Mouse (Mus musculus): ENCODE data around the gene Sectm1b.
A peak's percentile ranks its signal among the peaks of the same experiment; 100 is the strongest.
"Not testable (repeated sequence)": the region's sequence is repeated elsewhere in the genome, so short reads cannot be mapped to it uniquely, and the experiment has no call there.

The Sectm1b gene

GRCm38 (mm10) chr11:121063379-121063778, at the start of gene Sectm1b:
Gene Sectm1b (minus strand): TSS chr11:121063569.
- DNase-seq (ENCODE audit: low spot score): no peak

GRCm38 (mm10) chr11:121112091-121112775, 48.9 kb upstream of the Sectm1b start:
- no peak for DNase-seq (ENCODE audit: low spot score)

- no peak for DNase-seq (ENCODE audit: low spot score)
These were observed 48.2 kb upstream of the Sectm1b start for GRCm38 (mm10) chr11:121111601-121112000.

- DNase-seq (ENCODE audit: low spot score): no peak
These were observed 47.7 kb upstream of the Sectm1b start for GRCm38 (mm10) chr11:121111051-121111450.

GRCm38 (mm10) chr11:121109986-121110385, 46.6 kb upstream of the Sectm1b start:
- DNase-seq (ENCODE audit: low spot score): peak; percentile 34

GRCm38 (mm10) chr11:121108061-121108460, 44.7 kb upstream of the Sectm1b start:
- DNase-seq (ENCODE audit: low spot score): no peak

GRCm38 (mm10) chr11:121107242-121107641, 43.9 kb upstream of the Sectm1b start:
- DNase-seq (ENCODE audit: low spot score): not testable (repeated sequence)

- no peak for DNase-seq (ENCODE audit: low spot score)
These were observed 37.9 kb upstream of the Sectm1b start for GRCm38 (mm10) chr11:121101124-121101805.

- DNase-seq (ENCODE audit: low spot score): no peak
These were observed 37.3 kb upstream of the Sectm1b start for GRCm38 (mm10) chr11:121100692-121101091.

- no peak for DNase-seq (ENCODE audit: low spot score)
These were observed 36.4 kb upstream of the Sectm1b start for GRCm38 (mm10) chr11:121099762-121100161.

GRCm38 (mm10) chr11:121092606-121093585, 29.5 kb upstream of the Sectm1b start:
- DNase-seq (ENCODE audit: low spot score): no peak

- DNase-seq (ENCODE audit: low spot score): no peak
These were observed 27.6 kb upstream of the Sectm1b start for GRCm38 (mm10) chr11:121090943-121091342.

GRCm38 (mm10) chr11:121089756-121090546, 26.6 kb upstream of the Sectm1b start:
- no peak for DNase-seq (ENCODE audit: low spot score)

- DNase-seq (ENCODE audit: low spot score): no peak
These were observed 25.6 kb upstream of the Sectm1b start for GRCm38 (mm10) chr11:121088997-121089396.

GRCm38 (mm10) chr11:121086296-121086695, 22.9 kb upstream of the Sectm1b start:
- DNase-seq (ENCODE audit: low spot score): no peak

- DNase-seq (ENCODE audit: low spot score): no peak
These were observed 21.8 kb upstream of the Sectm1b start for GRCm38 (mm10) chr11:121085181-121085580.

GRCm38 (mm10) chr11:121082857-121083500, 19.6 kb upstream of the Sectm1b start:
- DNase-seq (ENCODE audit: low spot score): no peak

- DNase-seq (ENCODE audit: low spot score): no peak
These were observed 18.9 kb upstream of the Sectm1b start for GRCm38 (mm10) chr11:121082250-121082649.

- DNase-seq (ENCODE audit: low spot score): no peak
These were observed 17.8 kb upstream of the Sectm1b start, which contains the start of gene Sectm1a for GRCm38 (mm10) chr11:121081120-121081519. Gene Sectm1a (minus strand): TSS chr11:121081220.

GRCm38 (mm10) chr11:121080330-121080729, 17.0 kb upstream of the Sectm1b start:
- no peak for DNase-seq (ENCODE audit: low spot score)

GRCm38 (mm10) chr11:121075655-121076054, 12.3 kb upstream of the Sectm1b start:
- no peak for DNase-seq (ENCODE audit: low spot score)

Measured in ovary, postnatal 14 days (tissue).